Mouse (Mus musculus): ENCODE data around the gene Prss41.
A peak's percentile ranks its signal among the peaks of the same experiment; 100 is the strongest.
"Not testable (repeated sequence)": the region's sequence is repeated elsewhere in the genome, so short reads cannot be mapped to it uniquely, and the experiment has no call there.

Prss41 gene

DNA sequence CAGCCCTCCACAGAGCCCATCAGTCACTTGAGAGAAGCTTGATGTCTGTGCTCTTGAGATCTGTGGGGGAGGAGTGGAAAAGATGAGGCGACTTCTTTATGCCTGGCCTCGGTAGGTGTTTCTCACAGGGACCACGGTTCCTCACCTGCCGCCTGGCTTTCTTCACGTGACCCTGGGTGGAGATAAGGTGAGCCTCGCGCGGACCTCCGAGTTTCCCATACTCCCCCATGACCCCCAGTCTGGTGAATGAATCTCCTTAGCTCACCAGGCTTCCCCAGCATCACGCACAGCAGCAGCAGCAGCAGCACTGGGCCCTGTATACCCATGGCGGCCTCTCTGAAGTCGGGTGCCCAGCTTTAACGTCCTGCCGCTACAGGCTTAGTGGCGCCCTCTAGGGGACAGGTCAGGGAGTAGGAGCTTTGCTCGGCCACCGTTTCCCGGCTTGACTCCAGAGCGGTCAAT is at the start of gene Prss41, which contains the start of gene Prss32:
Gene Prss41, minus strand, starts transcription at position 361 of the 462 bp plus-strand sequence.
Gene Prss32, plus strand, starts transcription at position 44 of the 462 bp plus-strand sequence.
- no peak for DNase-seq (ENCODE audit: low spot score)

- DNase-seq (ENCODE audit: low spot score), result not testable (repeated sequence)
Observed at GRCm38 (mm10) chr17:23880576-23880975, 36.6 kb upstream of the Prss41 start, which contains the start of the genes Dcpp1 and Dcpp2. Gene Dcpp1, plus strand, starts transcription at chr17:23880876. Gene Dcpp2, plus strand, starts transcription at chr17:23880880.

GRCm38 (mm10) chr17:23877166-23877565 is 33.2 kb upstream of the Prss41 start:
- no peak for DNase-seq (ENCODE audit: low spot score)

DNA sequence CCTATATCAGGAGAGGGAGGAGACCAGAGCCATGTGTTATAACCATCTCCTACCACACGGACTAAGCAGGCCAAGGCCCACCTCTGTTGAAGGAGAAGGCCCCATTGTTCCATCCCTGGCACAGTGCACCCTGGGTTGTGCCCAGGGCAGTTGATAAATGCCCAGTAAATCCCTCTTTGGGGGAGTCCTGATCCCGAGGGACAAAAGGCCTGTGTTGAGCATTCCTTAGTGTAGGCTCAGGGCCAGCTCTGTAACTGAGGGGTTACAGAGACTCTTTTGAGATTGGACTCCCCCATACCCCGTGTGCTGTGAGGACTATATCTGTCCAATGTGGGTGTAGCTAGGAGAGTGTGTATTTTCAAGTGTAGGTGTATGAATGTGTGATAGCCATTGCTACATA is 32.8 kb upstream of the Prss41 start:
- DNase-seq (ENCODE audit: low spot score), result no peak

DNA sequence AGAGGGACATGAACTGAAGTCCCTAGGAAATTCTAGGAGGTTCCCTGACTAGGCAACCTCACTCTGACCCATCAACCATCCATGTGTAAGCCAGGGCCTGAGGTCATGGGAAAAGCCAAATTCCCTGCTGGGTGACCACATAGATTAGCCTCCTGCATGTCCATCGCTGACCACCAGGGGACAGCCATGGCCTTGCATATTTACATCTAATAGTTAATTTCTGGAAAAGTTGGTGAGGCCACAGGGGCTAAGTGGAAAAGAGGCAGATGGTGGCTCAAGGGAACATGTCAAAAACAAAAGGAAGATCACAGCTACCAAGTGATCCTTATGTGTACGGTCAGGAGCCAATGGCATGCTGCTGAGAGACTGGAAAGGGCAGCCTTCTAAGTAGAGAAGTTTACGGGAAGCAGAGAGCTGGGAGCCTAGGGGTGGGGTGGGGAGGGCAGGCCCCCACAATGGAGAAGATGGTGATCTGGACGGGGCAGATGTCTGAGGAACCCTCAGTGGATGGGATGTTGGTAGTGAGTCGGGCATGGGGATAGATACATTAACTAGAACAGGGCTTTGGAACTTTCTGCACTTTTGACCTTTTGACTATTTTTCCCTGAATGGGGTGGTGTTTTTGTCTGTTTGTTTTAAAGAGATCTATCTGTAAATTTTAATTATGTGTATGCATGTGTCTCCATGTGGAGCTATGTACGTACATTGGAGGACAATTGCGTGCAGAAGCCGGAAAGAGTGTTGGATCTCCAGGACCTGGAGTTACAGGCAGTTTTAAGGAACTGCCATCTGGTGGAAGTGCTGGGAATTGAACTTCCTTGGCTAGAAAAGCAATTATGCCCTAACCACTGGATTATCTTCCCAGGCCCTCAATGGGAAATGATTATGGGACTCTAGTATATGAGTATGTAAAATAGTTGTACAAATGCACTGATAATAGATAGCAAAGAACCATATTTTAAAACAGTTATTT is 30.2 kb upstream of the Prss41 start:
- peak; percentile 31 for DNase-seq (ENCODE audit: low spot score)

DNA sequence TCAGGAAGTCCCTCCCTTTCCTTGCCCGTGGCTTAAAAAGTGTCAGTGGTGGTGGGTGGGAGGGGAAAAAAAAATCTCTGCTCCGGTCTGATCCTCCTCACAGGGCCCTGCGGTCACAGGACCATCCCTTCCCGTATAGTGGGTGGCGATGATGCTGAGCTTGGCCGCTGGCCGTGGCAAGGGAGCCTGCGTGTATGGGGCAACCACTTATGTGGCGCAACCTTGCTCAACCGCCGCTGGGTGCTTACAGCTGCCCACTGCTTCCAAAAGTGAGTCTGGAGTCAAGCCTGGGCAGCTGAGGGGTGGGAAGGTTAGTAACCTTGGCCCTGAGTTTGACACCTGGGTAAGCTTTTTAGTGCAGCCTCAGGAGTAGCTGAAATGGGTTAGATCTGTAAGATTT is 24.5 kb upstream of the Prss41 start:
- no peak for DNase-seq (ENCODE audit: low spot score)

- no peak for DNase-seq (ENCODE audit: low spot score)
Observed at GRCm38 (mm10) chr17:23867756-23868155, 23.8 kb upstream of the Prss41 start, which contains the start of gene Prss21. Gene Prss21, plus strand, starts transcription at chr17:23868056.

DNA sequence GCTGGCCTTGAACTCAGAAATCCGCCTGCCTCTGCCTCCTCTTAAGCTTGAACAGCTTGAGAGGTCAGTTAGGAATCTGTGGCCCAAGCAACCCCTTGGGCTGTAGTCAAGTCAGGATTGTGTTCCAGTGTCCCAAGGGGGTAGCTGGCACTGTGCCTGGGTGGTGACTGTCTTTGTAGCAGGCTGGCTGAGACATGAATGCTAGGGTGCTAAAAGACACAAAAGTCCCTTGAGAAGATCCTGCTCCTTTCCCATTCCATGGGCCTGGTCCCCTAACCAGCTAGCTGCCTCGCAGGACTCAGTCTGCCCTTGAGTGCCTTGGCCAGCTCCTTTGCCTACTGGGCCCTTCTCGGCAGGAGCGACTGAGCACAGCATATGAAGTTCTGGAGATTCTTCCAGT is 19.0 kb upstream of the Prss41 start:
- no peak for DNase-seq (ENCODE audit: low spot score)

- DNase-seq (ENCODE audit: low spot score), result no peak
Observed at GRCm38 (mm10) chr17:23857913-23858312, 13.9 kb upstream of the Prss41 start.

- no peak for DNase-seq (ENCODE audit: low spot score)
Observed at GRCm38 (mm10) chr17:23857193-23857592, 13.2 kb upstream of the Prss41 start.

GRCm38 (mm10) chr17:23854229-23854765 is 10.3 kb upstream of the Prss41 start:
- DNase-seq (ENCODE audit: low spot score), result no peak

GRCm38 (mm10) chr17:23853292-23853691 is 9.3 kb upstream of the Prss41 start:
- no peak for DNase-seq (ENCODE audit: low spot score)

GRCm38 (mm10) chr17:23850853-23851749 is 7.1 kb upstream of the Prss41 start:
- DNase-seq (ENCODE audit: low spot score), result peak; percentile 65

DNA sequence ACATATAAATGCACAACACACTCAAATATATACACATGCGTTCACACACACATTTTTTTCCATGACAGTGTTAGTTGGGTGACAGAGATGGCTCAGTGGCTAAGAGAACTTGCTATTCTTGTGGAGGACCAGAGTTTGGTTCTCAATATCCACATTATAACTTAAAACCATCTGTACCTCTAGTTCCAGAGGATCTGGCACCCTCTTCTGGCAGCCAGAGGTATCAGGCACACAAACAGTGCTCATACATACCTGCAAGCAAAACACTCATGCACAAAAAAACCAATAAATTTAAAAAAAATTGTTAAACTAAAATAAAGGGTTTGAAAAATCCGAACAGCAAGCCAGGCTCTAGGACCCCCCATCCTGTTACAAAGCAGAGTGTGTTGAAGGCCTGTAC is 6.1 kb upstream of the Prss41 start:
- DNase-seq (ENCODE audit: low spot score), result no peak

- DNase-seq (ENCODE audit: low spot score), result no peak
Observed at GRCm38 (mm10) chr17:23843141-23843811, 696 bp downstream of the Prss41 start.

DNA sequence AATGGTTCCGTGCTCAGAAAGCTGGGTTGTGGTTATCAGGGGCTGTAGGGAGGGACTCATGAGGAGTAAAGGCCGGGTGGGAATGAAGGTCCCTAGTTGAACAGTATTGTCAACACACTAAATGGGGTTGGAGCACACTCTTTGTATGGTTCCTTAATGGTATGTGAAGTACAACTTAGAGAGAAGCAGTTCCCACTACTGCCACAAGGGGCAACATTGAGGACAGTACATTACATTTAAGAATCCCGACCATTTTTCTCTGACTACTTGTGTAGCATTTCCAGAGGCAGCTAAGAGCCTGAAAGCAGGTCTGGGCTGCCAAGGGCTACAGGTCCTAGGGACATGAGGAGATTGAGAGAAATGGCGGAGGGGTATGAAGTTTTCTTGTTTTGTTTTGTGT is 2.8 kb downstream of the Prss41 start:
- DNase-seq (ENCODE audit: low spot score), result peak; percentile 66

DNA sequence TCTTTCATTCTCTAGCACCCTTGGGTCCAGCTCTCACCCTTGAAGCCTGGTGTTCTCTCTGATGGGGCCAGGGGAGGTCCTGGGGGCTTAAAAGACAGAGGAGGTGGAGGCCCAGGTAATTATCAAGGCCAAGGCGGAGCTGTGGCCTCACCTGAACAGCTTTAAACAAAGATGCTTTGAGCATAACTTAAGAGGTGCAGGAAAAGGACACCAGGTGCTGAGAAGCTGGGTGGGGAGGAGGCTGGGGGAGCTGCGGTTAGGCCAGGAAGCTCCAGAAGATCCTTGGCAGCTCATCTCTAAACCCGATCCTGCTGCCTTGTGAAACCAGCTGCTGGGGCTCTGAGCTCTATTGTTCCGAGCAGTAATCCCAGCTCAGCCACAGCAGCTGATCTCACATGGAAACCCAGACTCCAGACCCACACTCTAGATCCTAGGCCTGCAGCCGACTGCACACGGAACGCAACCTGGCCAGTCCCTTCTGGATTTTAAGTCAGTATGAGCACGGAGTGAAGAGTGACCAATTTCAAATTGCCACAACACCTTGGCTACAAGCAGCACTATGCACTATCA is 7.9 kb downstream of the Prss41 start, which contains the start of gene Prss33:
Gene Prss33, minus strand, starts transcription at position 51 of the 570 bp plus-strand sequence.
- DNase-seq (ENCODE audit: low spot score), result no peak

DNA sequence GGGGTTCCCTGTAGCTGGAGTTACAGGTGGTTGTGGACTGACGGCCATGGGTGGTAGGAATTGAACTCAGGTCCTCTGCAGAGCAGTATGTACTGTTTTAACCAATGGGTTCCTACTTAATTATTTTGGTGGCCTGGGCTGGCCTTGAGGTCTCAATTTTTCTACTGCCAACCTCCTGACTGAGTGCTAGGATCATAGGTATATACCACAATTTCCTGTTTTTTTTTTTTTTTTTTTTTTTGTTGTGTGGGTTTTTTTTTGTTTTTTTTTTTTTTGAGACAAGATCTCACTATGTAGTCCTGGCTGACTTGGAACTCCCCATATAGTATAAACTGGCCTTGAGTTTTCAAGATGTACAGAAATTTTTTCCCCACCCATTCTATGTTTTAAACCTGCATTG is 12.8 kb downstream of the Prss41 start:
- no peak for DNase-seq (ENCODE audit: low spot score)

- peak; percentile 83 for DNase-seq (ENCODE audit: low spot score)
Observed at GRCm38 (mm10) chr17:23829064-23829619, 14.8 kb downstream of the Prss41 start, which contains the start of gene Elob. Gene Elob, minus strand, starts transcription at chr17:23829136.

DNA sequence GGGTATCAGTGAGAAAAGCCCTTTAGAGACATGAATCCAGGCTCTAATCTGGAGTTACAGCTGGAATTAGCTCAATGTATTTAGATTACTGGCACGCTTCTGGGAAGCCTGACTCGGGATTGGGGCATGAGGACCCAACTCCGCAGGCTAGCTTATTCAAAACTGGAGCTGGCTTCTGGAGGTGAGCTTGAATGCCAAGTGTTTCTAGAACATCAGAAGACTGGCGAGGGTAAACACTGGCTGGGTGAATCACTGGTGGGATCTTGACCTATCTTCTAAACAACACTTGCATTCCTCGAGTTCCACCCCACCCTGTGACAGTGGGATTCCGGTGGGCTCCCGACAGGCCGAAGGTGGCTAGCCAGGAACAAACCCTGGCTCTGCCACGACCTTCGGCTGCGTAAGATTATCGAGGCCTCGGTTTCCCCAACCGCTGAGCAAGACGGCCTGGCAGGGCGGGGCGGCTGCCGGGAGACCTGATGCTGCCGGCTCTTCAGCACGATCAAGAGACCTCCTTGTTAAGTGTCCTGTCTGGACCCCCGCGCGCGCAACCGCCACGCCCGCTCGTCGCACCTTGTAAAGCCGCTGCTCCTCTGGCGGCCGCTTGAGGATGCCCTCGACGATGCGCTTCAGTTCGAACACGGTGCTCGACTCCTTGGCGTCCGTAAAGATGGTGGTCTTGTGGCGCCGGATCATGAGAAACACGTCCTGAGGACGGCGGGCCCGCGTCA is 15.5 kb downstream of the Prss41 start:
- DNase-seq (ENCODE audit: low spot score), result no peak
